Mouse (Mus musculus): ENCODE measurements around the gene Vps13d. TPM values are rescaled to one million over a fixed set of nuclear protein-coding genes. Genes with fewer than 3 reads are reported as not detected.

Gene Vps13d
- polyA plus RNA-seq, 1 experiment from 2014 or later = 8.7 TPM

DNA sequence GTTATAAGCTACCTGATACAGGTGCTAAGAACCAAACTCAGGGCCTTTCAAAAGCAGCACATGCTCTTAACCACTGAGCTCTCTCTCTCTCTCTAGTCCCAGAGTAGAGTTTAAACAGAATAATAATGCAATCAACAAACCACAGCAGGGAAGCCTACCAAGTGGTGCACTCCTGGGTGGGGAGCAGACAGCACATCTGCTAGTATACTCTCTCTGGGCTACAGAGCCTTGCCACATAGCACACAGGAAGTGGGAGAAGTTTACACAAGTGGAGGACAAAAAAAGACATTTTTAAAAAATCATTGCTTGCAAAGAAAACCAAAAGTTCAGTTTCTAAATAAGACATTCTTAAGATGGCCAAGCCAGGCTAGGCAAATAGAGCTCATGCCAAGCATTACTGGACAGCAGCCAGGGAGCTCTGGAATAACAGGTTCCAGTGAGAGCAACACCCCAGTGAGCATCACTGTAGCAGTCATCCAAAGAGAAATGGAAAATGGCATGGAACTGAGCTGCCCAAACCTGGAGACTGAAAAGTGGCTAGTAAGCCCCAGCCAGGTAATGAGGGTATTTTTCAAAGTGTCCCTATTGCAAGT lies 64.8 kb downstream of the Vps13d start:
- peaks cover 88% of the 10 kb centered on the region for H3K36me3 ChIP-seq
- no peak for ATAC-seq (ENCODE audit: low FRiP score)
- H3K27me3 ChIP-seq = no peaks in the 10 kb centered on the region
- no peak overlapping the region for H3K4me3 ChIP-seq
- H3K27ac ChIP-seq = no peak overlapping the region
- H3K4me2 ChIP-seq = no peak overlapping the region
- H3K4me1 ChIP-seq (replicated peaks) = 0 out of 2 replicates have a peak, but pooled peaks cover 3% of the 10 kb centered on the region
- no peaks in the 10 kb centered on the region for H3K9me3 ChIP-seq
- no peak overlapping the region for H3K9ac ChIP-seq

DNA sequence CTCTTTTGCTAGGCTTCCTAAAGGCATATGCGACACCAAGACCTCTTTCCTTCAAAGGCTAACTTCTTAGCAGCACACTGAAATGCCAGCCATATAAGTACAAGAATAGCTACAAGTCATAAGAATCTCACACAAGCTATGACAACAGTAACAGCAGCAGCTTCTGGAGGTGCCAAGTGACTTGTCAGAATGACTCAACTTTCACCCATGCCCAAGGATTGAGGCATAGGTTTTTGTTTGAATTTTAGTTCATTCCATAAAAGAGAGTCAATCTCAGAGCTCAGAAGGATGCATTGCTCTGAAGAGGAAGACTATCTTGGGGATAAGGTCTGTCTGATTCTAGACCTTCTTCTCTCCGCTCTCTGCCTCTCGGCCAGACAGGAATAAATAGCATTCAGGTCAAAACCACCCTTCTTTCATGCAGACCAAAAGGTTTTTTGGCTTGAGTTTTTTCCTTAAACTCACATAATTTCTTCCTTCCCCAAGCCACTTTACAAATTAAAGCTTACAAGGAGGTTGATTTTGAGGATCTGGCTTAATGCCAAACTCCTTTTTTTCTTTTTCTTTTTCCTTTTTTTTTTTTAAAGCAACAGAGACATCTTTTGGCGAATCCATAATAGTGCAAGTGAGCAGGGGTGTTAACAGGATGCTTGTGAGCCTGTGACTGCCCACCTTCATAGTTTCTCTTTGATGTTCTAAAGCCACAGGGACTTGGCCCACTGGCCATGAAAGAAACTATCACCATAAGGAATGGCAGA lies 69.2 kb downstream of the Vps13d start:
- no peak overlapping the region for H3K4me3 ChIP-seq
- no peak overlapping the region for H3K4me2 ChIP-seq
- no peaks in the 10 kb centered on the region for H3K27me3 ChIP-seq
- 0 out of 2 replicates have a peak, but pooled peaks cover 3% of the 10 kb centered on the region for H3K4me1 ChIP-seq (replicated peaks)
- no peak for ATAC-seq (ENCODE audit: low FRiP score)
- peaks cover 85% of the 10 kb centered on the region for H3K36me3 ChIP-seq
- H3K9ac ChIP-seq = no peak overlapping the region
- WGBS = 80% methylated on average over 4 of the region's 4 CpGs
- no peak overlapping the region for H3K27ac ChIP-seq
- no peaks in the 10 kb centered on the region for H3K9me3 ChIP-seq

DNA sequence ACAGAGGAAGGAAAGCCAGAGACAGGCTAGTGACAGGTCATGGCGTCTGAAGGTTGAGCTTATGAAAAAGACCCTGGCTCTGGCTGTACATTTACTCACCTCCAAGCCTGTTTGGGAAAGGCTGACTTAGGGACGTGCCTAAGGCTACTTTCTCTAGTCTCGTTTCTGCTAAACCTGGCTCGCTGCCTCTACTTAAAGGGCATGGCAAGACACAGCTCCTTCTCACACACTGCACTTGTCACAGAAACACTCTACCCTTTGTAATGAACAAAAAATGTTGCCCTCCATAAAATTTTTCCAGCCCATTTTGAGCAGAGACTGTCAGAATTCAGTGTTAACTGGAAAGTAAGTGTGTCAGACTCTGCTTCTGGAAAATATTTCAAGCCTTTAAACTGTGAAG lies 70.4 kb downstream of the Vps13d start:
- H3K36me3 ChIP-seq = peaks cover 84% of the 10 kb centered on the region
- WGBS = 85% methylated on average over 4 of the region's 4 CpGs

GRCm38 (mm10) chr4:145111641-145112040 lies 83.2 kb downstream of the Vps13d start:
- no peak overlapping the region; the same call in 1 of the 2 replicates for H3K9ac ChIP-seq
- H3K36me3 ChIP-seq = peaks cover 95% of the 10 kb centered on the region
- ATAC-seq (ENCODE audit: low FRiP score) = no peak
- H3K27ac ChIP-seq = no peak overlapping the region
- no peak overlapping the region for H3K4me2 ChIP-seq
- WGBS = 28% methylated on average over 4 of the region's 4 CpGs
- H3K27me3 ChIP-seq = no peaks in the 10 kb centered on the region
- no peaks in the 10 kb centered on the region for H3K9me3 ChIP-seq
- H3K4me1 ChIP-seq (replicated peaks) = no peaks in the 10 kb centered on the region
- no peak overlapping the region for H3K4me3 ChIP-seq

More for the DNA sequence above, 70.4 kb downstream of the Vps13d start:
- no peak overlapping the region for H3K9ac ChIP-seq
- no peak overlapping the region for H3K4me3 ChIP-seq
- no peaks in the 10 kb centered on the region for H3K9me3 ChIP-seq
- no peak overlapping the region for H3K4me2 ChIP-seq
- no peaks in the 10 kb centered on the region for H3K27me3 ChIP-seq
- no peak overlapping the region for H3K27ac ChIP-seq
- ATAC-seq (ENCODE audit: low FRiP score) = no peak
- no peaks in the 10 kb centered on the region for H3K4me1 ChIP-seq (replicated peaks)

DNA sequence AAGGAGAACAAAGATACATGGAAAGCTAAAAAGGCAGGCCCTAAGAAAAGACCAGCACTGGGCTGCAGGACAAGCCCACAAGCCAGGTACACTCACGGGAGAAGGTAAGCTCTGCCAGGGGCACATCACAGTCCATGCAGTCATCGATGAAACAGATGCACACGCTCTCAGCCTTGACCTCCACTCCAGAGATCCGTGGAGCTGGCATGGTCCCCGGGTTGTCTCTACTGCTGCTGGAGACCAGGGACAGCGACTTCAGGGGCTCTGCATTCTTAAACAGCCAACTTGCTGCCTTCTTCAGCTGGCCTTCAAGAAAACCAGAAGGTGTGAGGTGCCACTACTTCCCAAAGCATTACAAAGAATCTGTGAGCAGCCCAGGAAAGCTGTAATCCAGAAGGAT lies 84.1 kb downstream of the Vps13d start:
- no peaks in the 10 kb centered on the region for H3K9me3 ChIP-seq
- no peaks in the 10 kb centered on the region for H3K4me1 ChIP-seq (replicated peaks)
- no peak overlapping the region for H3K4me3 ChIP-seq
- H3K27ac ChIP-seq = no peak overlapping the region
- no peak overlapping the region for H3K4me2 ChIP-seq
- no peaks in the 10 kb centered on the region for H3K27me3 ChIP-seq
- no peak for ATAC-seq (ENCODE audit: low FRiP score)
- H3K9ac ChIP-seq = no peak overlapping the region
- WGBS = 90% methylated on average over 6 of the region's 6 CpGs
- H3K36me3 ChIP-seq = peaks cover 95% of the 10 kb centered on the region

GRCm38 (mm10) chr4:145106796-145107195 lies 88.0 kb downstream of the Vps13d start:
- H3K36me3 ChIP-seq = peaks cover 88% of the 10 kb centered on the region
- H3K4me3 ChIP-seq = no peak overlapping the region
- H3K9ac ChIP-seq = no peak overlapping the region
- H3K27me3 ChIP-seq = no peaks in the 10 kb centered on the region
- 0 out of 2 replicates have a peak, but pooled peaks cover 5% of the 10 kb centered on the region for H3K4me1 ChIP-seq (replicated peaks)
- ATAC-seq (ENCODE audit: low FRiP score) = no peak
- H3K4me2 ChIP-seq = no peak overlapping the region
- H3K9me3 ChIP-seq = no peaks in the 10 kb centered on the region
- no peak overlapping the region; the same call in 1 of the 2 replicates for H3K27ac ChIP-seq
- 80% methylated on average over 6 of the region's 6 CpGs for WGBS

DNA sequence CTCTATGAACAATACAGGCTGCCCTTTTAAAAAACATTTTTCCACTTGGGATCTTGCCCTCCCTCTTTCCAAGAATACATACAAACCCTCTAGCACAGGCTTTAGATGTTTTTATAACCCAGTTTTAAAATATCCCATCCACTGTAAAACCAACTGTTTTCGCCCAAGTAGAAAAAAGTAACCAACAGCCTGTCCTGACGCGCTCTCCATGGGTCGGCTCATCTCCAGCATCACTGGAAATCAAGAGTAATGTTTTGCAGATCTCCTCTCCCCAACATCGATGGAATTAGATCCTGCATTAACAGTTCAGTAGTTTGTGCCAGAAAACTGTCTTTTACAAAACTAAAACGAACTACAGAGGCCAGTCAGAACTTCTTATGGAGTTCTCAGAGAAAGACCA lies 89.5 kb downstream of the Vps13d start:
- Histone ChIP-seq H3K4me3 (no peak overlapping the region), H3K27me3 (no peaks in the 10 kb centered on the region), H3K36me3 (peaks cover 78% of the 10 kb centered on the region), H3K4me2 (no peak overlapping the region), H3K27ac (peak overlapping the region; percentile 56; the same call in 1 of the 2 replicates), H3K9me3 (no peaks in the 10 kb centered on the region), H3K4me1 (replicated peaks) (0 out of 2 replicates have a peak, but pooled peaks cover 5% of the 10 kb centered on the region), H3K9ac (no peak overlapping the region)
- ATAC-seq (ENCODE audit: low FRiP score) = no peak
- 40% methylated on average over 6 of the region's 6 CpGs for WGBS

- 0 out of 2 replicates have a peak, but pooled peaks cover 5% of the 10 kb centered on the region for H3K4me1 ChIP-seq (replicated peaks)
- no peak overlapping the region for H3K4me2 ChIP-seq
- no peak overlapping the region for H3K4me3 ChIP-seq
- no peaks in the 10 kb centered on the region for H3K27me3 ChIP-seq
- 15% methylated on average over 2 of the region's 2 CpGs for WGBS
- 0 out of 2 replicates have a peak overlapping the region, but pooled peaks have one; percentile 56 for H3K27ac ChIP-seq
- no peak overlapping the region for H3K9ac ChIP-seq
- H3K9me3 ChIP-seq = no peaks in the 10 kb centered on the region
- H3K36me3 ChIP-seq = peaks cover 74% of the 10 kb centered on the region
- peak; percentile 86 for ATAC-seq (ENCODE audit: low FRiP score)
Observed at GRCm38 (mm10) chr4:145104917-145105316, 89.9 kb downstream of the Vps13d start.

DNA sequence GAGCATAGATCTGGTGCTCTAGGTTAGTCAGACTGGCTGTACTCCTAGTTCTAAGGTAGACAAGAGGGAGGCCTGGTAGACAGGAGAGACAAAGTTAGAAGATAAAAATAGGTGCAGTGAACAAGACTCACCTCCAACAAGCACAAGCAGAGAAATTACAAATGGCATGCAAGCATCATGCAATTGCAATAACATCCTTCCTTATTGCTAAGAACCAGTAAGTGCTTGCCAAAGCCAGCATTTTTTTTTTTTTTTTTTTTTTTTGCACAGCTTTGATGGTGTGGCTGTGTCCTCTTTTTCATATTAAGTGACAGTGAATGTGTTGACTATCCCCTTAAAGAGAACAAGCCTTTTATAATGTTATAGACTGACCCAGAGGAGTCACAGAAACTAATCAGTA lies 91.2 kb downstream of the Vps13d start:
- Histone ChIP-seq H3K36me3 (peaks cover 76% of the 10 kb centered on the region), H3K4me1 (replicated peaks) (0 out of 2 replicates have a peak, but pooled peaks cover 5% of the 10 kb centered on the region), H3K4me2 (no peak overlapping the region), H3K9me3 (no peaks in the 10 kb centered on the region), H3K27me3 (no peaks in the 10 kb centered on the region), H3K4me3 (no peak overlapping the region), H3K9ac (no peak overlapping the region), H3K27ac (no peak overlapping the region)
- ATAC-seq (ENCODE audit: low FRiP score) = no peak

DNA sequence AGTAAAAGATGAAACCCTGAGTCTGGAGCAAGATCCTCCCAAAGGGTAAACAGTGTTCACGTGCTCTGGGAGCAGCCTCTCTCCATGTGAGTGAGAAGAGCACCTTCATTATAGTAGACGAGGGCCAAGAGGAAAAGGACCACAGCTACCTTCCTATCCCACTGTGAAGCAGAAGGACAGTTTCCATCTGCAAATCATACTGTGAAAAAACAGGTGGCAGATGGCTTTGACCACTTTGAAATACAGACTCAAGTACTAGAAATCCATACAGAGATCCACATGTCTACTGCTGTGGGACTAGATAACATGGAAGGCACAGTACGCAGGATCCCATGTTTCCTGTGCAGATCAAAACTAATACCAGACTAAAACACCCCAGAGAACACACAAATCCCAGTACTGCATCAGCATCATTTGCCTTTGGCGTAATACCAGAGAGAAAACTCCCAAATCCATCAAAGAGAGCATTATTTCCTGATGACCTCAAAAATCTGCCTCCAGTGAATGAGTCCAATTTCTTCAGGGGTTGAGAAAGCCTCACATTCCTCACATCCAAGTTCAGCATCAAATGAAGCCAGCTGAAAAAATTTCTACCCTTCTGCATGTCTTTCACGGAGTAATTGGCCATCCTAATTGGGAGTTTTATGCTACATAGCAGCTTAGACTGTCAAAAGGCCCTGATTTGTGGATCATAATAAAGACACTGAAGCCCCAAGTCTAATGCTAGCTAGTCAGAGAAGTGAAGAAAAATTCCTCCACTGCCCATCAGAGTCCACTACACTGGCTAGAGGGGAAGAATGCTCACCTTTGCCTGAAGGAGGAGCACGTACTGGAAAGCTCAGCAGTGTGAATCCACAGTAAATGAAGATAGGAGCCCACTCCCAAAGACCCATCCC lies 92.7 kb downstream of the Vps13d start:
- WGBS = 85% methylated on average over 6 of the region's 6 CpGs
- H3K36me3 ChIP-seq = peaks cover 75% of the 10 kb centered on the region

GRCm38 (mm10) chr4:145099853-145100252 lies 95.0 kb downstream of the Vps13d start:
- WGBS = 82% methylated on average over 6 of the region's 6 CpGs
- ATAC-seq (ENCODE audit: low FRiP score) = no peak
- Histone ChIP-seq H3K4me1 (replicated peaks) (0 out of 2 replicates have a peak, but pooled peaks cover 3% of the 10 kb centered on the region), H3K27me3 (no peaks in the 10 kb centered on the region), H3K36me3 (peaks cover 75% of the 10 kb centered on the region), H3K27ac (no peak overlapping the region), H3K9ac (no peak overlapping the region), H3K4me3 (no peak overlapping the region), H3K4me2 (no peak overlapping the region), H3K9me3 (no peaks in the 10 kb centered on the region)

More for the DNA sequence above, 92.7 kb downstream of the Vps13d start:
- Histone ChIP-seq H3K4me1 (replicated peaks) (0 out of 2 replicates have a peak, but pooled peaks cover 5% of the 10 kb centered on the region), H3K27ac (no peak overlapping the region), H3K4me3 (no peak overlapping the region), H3K27me3 (no peaks in the 10 kb centered on the region), H3K4me2 (no peak overlapping the region), H3K9me3 (no peaks in the 10 kb centered on the region), H3K9ac (no peak overlapping the region)
- no peak for ATAC-seq (ENCODE audit: low FRiP score)

DNA sequence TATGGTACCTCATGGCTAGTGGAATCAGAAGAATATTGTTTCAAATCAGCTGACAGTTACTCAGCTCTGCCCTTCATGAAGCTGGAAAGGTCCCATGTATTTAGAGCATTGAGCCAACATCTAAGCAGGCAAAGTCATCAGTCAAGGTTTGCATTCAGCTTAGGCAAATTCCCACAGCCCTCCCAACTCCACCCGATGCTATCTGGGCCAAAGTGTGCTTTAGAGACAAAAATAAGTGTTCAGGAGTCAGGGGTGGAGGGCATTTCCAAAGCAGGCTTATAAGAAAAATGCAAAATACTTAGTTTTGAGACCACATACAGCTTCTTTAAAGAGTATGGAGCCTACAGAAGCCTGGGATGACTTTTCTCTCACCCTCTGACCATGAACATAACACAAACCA lies 95.5 kb downstream of the Vps13d start:
- Histone ChIP-seq H3K36me3 (peaks cover 76% of the 10 kb centered on the region), H3K27me3 (no peaks in the 10 kb centered on the region), H3K9ac (no peak overlapping the region), H3K9me3 (no peaks in the 10 kb centered on the region), H3K4me3 (no peak overlapping the region), H3K27ac (no peak overlapping the region), H3K4me1 (replicated peaks) (no peaks in the 10 kb centered on the region), H3K4me2 (no peak overlapping the region)
- WGBS = 76% methylated on average over 1 of the region's 1 CpGs
- no peak for ATAC-seq (ENCODE audit: low FRiP score)
